8 mouse cellular contexts compared by ENCODE assay signal in genomic region chr2:32395946-32396621, GRCm38 (mm10). TPM values are rescaled to one million over a fixed set of nuclear protein-coding genes. Genes with fewer than 3 reads are reported as not detected.
DNase-seq lines count a peak whose midpoint lies in the region; ATAC-seq lines count a peak whose summit lies in the region.

No protein-coding gene starts in this region.

- peak overlapping the region; percentile 92 for H3K9ac ChIP-seq in heart, embryonic 15.5 days
- H3K9ac ChIP-seq in liver, embryonic 12.5 days, result peak overlapping the region; percentile 83

- DNase-seq in CD8-positive naive resting alpha-beta T cell, adult 2 months (ENCODE audit: low read depth in 2 of 2, low spot score in 2 of 2), result peak; percentile 77 to 82
- peak; percentile 55 for DNase-seq in c-Kit-negative CD71-positive TER-119-positive erythroid progenitor cells, embryonic 14.5 days (ENCODE audit: low read depth, low spot score)
- DNase-seq in fibroblast of lung, adult 2 months (ENCODE audit: low read depth), result peak; percentile 81
- DNase-seq in kidney, postnatal 14 days, result peak; percentile 95
- DNase-seq in naive thymus-derived CD4-positive, alpha-beta T cell, adult 2 months (ENCODE audit: low read depth), result peak; percentile 91
- peak; percentile 92 for DNase-seq in splenic B cell, adult 2 months (ENCODE audit: low read depth, low spot score)

- no peaks in the 10 kb centered on the region for H3K9me3 ChIP-seq in heart, embryonic 15.5 days (replicated peaks)
- H3K9me3 ChIP-seq in liver, embryonic 12.5 days (replicated peaks), result no peaks in the 10 kb centered on the region

- peak; percentile 93 for ATAC-seq in heart, embryonic 15.5 days (replicated peaks; ENCODE audit: insufficient number of reproducible peaks, insufficient read depth, low FRiP score, low read depth)
- peak; percentile 86 for ATAC-seq in liver, embryonic 12.5 days

- H3K36me3 ChIP-seq in heart, embryonic 15.5 days, result peaks cover 16% of the 10 kb centered on the region; the same call in 1 of the 2 replicates
- H3K36me3 ChIP-seq in liver, embryonic 12.5 days, result peaks cover 20% of the 10 kb centered on the region
- no peaks in the 10 kb centered on the region for H3K36me3 ChIP-seq in splenic B cell, adult 2 months (ENCODE audit: control insufficient read depth, insufficient read depth, low read length, poor library complexity, severe bottlenecking)

- peak overlapping the region; percentile 94 for H3K27ac ChIP-seq in heart, embryonic 15.5 days
- H3K27ac ChIP-seq in liver, embryonic 12.5 days, result peak overlapping the region; percentile 81

- under 1% methylated on average over 59 of the region's 59 CpGs for WGBS in heart, embryonic 15.5 days
- under 1% methylated on average over 58 of the region's 59 CpGs for WGBS in liver, embryonic 12.5 days (ENCODE audit: insufficient replicate concordance)

- peak overlapping the region; percentile 79 for H3K4me3 ChIP-seq in heart, embryonic 15.5 days
- H3K4me3 ChIP-seq in liver, embryonic 12.5 days, result peak overlapping the region; percentile 89

- peaks cover 29% of the 10 kb centered on the region for H3K4me1 ChIP-seq in heart, embryonic 15.5 days (replicated peaks)
- H3K4me1 ChIP-seq in liver, embryonic 12.5 days, result peaks cover 39% of the 10 kb centered on the region

- no peaks in the 10 kb centered on the region for H3K27me3 ChIP-seq in heart, embryonic 15.5 days
- H3K27me3 ChIP-seq in liver, embryonic 12.5 days (replicated peaks), result no peaks in the 10 kb centered on the region
- H3K27me3 ChIP-seq in splenic B cell, adult 2 months (ENCODE audit: control insufficient read depth, insufficient read depth, low read length, poor library complexity, severe bottlenecking), result no peaks in the 10 kb centered on the region

- peak overlapping the region; percentile 96 for H3K4me2 ChIP-seq in heart, embryonic 15.5 days
- peak overlapping the region; percentile 94 for H3K4me2 ChIP-seq in liver, embryonic 12.5 days

RNA-seq across cellular contexts. Expression of gene Ptges2, which starts 0.4 kb away (rescaled TPM):
- polyA plus RNA-seq in heart, embryonic 15.5 days (2015; fragmentation: Nextera tagmentation; extraction: Ambion mirVana), result 38.2 and 41.8 TPM in 2 replicates
- polyA plus RNA-seq in liver, embryonic 12.5 days (2016; fragmentation: Nextera tagmentation; extraction: Ambion mirVana), result 19.3 and 21.1 TPM in 2 replicates

RNA-seq across cellular contexts. Expression of gene Lcn2, which starts 8.0 kb away (rescaled TPM):
- 2.2 and 2.8 TPM in 2 replicates for polyA plus RNA-seq in heart, embryonic 15.5 days (2015; fragmentation: Nextera tagmentation; extraction: Ambion mirVana)
- 15.2 and 17.7 TPM in 2 replicates for polyA plus RNA-seq in liver, embryonic 12.5 days (2016; fragmentation: Nextera tagmentation; extraction: Ambion mirVana)

RNA-seq across cellular contexts. Expression of gene 1110008P14Rik, which starts 14.3 kb away (rescaled TPM):
- 43.9 and 46.0 TPM in 2 replicates for polyA plus RNA-seq in heart, embryonic 15.5 days (2015; fragmentation: Nextera tagmentation; extraction: Ambion mirVana)
- polyA plus RNA-seq in liver, embryonic 12.5 days (2016; fragmentation: Nextera tagmentation; extraction: Ambion mirVana), result 36.2 and 40.6 TPM in 2 replicates

RNA-seq across cellular contexts. Expression of gene Dnm1, which starts 42.9 kb away (rescaled TPM):
- polyA plus RNA-seq in heart, embryonic 15.5 days (2015; fragmentation: Nextera tagmentation; extraction: Ambion mirVana), result 1.9 and 5.4 TPM in 2 replicates
- 2.4 and 3.1 TPM in 2 replicates for polyA plus RNA-seq in liver, embryonic 12.5 days (2016; fragmentation: Nextera tagmentation; extraction: Ambion mirVana)

RNA-seq across cellular contexts. Expression of gene Ciz1, which starts 44.0 kb away (rescaled TPM):
- polyA plus RNA-seq in heart, embryonic 15.5 days (2015; fragmentation: Nextera tagmentation; extraction: Ambion mirVana), result 30.9 and 46.0 TPM in 2 replicates
- 24.8 and 27.1 TPM in 2 replicates for polyA plus RNA-seq in liver, embryonic 12.5 days (2016; fragmentation: Nextera tagmentation; extraction: Ambion mirVana)

Comparison
In these comparisons a context has a peak if more than half of its experiments do, and no peak if none do; other contexts are left out.
1. Peak in every context shown above with its lines: DNase-seq, ATAC-seq, H3K4me3 ChIP-seq and H3K27ac ChIP-seq.